Mouse (Mus musculus) liver, embryonic 15.5 days (tissue): ENCODE results near the gene Insm1. TPM values are rescaled to one million over a fixed set of nuclear protein-coding genes. Genes with fewer than 3 reads are reported as not detected.
A peak's percentile ranks its signal among the peaks of the same experiment; 100 is the strongest.

ENCODE experiments used
- ATAC-seq: fragments of 200-750 bp; cut with Nextera tagmentation; 2 replicates; pipeline ENCODE4 v1.8.0; 2017; ENCODE audit warnings: moderate number of reproducible peaks, mild to moderate bottlenecking, moderate library complexity; ENCODE audit not compliant: insufficient read depth
- H3K27ac ChIP-seq: fragments of 300-500 bp; sonication (generic); replicated peaks from 2 replicates; pipeline ENCODE4 v1.5.1; 2015; ENCODE audit warnings: mild to moderate bottlenecking, inconsistent platforms
- H3K27me3 ChIP-seq: fragments of 300-500 bp; sonication (generic); 2 replicates; pipeline ENCODE4 v1.6.1; 2015; ENCODE audit warnings: mild to moderate bottlenecking, inconsistent platforms
- H3K36me3 ChIP-seq: fragments of 300-500 bp; sonication (generic); replicated peaks from 2 replicates; pipeline ENCODE4 v1.6.1; 2015; ENCODE audit warnings: moderate library complexity, mild to moderate bottlenecking, inconsistent platforms
- H3K4me1 ChIP-seq: fragments of 300-500 bp; sonication (generic); replicated peaks from 2 replicates; pipeline ENCODE4 v1.6.1; 2015; ENCODE audit warnings: inconsistent platforms
- H3K4me2 ChIP-seq: fragments of 300-500 bp; sonication (generic); 2 replicates; pipeline ENCODE4 v1.6.1; 2015; ENCODE audit warnings: moderate library complexity, mild to moderate bottlenecking, inconsistent platforms
- H3K4me3 ChIP-seq: fragments of 300-500 bp; sonication (generic); replicated peaks from 2 replicates; pipeline ENCODE4 v1.5.1; 2015; ENCODE audit warnings: mild to moderate bottlenecking, inconsistent platforms
- H3K9ac ChIP-seq: fragments of 300-500 bp; sonication (generic); 2 replicates; pipeline ENCODE4 v1.6.1; 2015; ENCODE audit warnings: moderate library complexity, mild to moderate bottlenecking, inconsistent platforms
- H3K9me3 ChIP-seq: fragments of 300-500 bp; sonication (generic); replicated peaks from 2 replicates; pipeline ENCODE4 v1.6.1; 2016; ENCODE audit warnings: inconsistent platforms
- WGBS: fragments of 180-500 bp; shearing (Covaris S2); methylation state at CpG from one replicate; pipeline ENCODE4 v1.1.7; 2015; ENCODE audit warnings: mixed read lengths; ENCODE audit not compliant: insufficient replicate concordance; 5-methylcytosine and 5-hydroxymethylcytosine counted together
- polyA plus RNA-seq: library from polyadenylated mRNA; unstranded; fragments of >200 nt; fragmentation: Nextera tagmentation; extraction: Ambion mirVana; gene quantifications from 2 replicates; pipeline ENCODE4 v1.2.1, GENCODE M21; 2015

Insm1 gene
- polyA plus RNA-seq, 1 experiment from 2014 or later, result not detected

DNA sequence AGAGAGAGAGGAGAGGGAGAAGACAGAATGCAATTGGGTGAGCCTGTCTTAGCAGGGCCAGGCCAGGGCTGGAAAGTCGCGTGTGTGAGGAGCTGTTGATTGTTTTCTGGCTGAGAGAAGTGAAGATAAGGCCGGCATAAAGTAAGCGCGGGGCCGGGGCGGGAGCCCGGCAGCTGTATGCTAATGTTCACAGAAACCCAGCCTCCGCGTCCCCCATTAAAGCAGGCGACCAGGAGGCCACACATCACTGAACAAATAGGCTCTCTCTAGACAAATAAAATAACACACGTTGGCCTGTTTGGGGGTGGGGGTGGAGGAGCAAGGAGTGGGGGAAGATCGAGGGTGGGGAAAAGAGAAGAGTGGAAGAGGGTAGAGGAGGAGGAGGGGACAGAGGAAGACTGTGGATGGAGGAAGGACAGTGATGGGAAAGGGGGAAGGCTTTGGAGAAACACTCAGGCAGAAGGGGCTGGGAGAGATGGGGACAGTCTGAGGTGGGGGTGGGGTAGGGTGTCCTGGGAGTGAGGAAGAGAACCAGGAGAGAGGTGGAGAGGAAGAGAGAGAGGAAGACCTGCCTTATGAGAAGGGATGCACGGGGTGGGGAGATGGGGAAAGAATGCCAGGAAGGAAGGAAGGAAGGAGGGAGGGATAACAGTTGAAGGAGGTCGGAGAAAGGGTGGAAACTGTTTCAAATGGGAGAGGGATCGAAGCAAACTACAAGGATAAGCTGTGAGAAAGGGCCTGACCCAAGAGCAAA is 4.3 kb upstream of the Insm1 start:
- Histone ChIP-seq H3K4me2 (no peak overlapping the region), H3K4me3 (no peak overlapping the region), H3K9ac (no peak overlapping the region), H3K9me3 (no peaks in the 10 kb centered on the region), H3K36me3 (no peaks in the 10 kb centered on the region), H3K27me3 (peaks cover 83% of the 10 kb centered on the region), H3K27ac (no peak overlapping the region), H3K4me1 (peaks cover 17% of the 10 kb centered on the region)
- no peak for ATAC-seq
- 2% methylated on average over 16 of the region's 16 CpGs for WGBS

DNA sequence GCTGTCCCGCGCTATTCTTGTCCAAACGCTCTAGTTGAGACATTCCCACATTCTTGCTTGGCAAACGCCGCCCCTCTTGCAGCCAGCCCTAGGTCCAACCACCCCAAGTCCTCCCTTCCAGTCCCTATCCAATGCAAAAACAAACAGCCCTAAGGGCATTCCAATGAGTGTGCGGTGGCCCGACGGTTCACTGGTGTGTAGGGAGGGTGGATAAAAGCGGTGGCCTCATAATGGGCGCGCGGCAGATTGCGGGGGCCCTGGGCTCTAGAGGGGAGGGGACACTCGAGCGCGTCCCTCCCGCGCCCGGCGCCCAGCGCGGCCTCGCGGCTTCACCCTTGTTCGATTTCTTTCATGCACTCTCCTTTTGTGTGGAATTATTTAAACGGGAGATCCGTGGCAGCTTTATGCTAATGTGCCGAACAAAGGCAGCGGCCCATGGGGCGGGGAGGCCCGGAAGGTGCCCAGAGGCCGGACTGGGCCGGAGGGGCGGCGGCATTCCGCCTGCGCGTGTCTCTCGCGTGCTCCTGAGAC is 3.5 kb upstream of the Insm1 start:
- Histone ChIP-seq H3K9me3 (no peaks in the 10 kb centered on the region), H3K27me3 (peaks cover 87% of the 10 kb centered on the region), H3K4me2 (peak overlapping the region; percentile 37; the same call in 1 of the 2 replicates), H3K9ac (no peak overlapping the region), H3K36me3 (no peaks in the 10 kb centered on the region), H3K4me1 (peaks cover 22% of the 10 kb centered on the region), H3K27ac (no peak overlapping the region), H3K4me3 (no peak overlapping the region)
- ATAC-seq, result no peak
- WGBS, result 5% methylated on average over 40 of the region's 40 CpGs

DNA sequence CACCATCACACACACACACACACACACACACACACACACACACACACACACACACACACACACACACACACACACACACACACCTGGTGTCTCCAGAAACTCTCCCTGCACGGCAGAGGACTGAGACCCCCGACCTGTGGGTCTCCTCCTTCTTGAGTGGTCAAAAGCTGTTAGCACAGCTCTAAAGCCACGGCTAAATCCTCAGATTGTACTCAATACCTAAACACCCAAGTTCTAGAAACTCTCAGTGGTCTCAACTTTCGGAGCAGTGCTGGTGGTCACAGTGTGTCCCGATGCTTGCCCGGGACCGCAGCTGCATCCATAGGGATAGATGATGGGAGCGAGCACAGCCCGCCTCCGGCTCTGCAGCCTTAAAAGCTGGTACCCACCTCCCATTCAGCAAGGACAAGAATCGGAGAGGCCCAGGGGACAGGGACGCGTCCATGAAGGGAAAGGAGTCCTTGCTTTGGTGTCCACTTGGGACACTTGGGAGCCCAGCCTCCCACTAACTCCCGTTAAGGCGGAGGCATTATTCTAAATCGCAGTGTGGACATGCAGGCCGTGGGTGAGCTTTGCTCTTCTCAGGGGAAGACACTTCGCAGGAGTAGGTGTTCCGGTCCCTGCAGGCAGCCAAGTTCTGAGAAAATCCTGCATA is 2.7 kb upstream of the Insm1 start:
- H3K27ac ChIP-seq, result no peak overlapping the region
- 5% methylated on average over 19 of the region's 19 CpGs for WGBS
- no peak overlapping the region for H3K9ac ChIP-seq
- no peak overlapping the region for H3K4me3 ChIP-seq
- peaks cover 94% of the 10 kb centered on the region for H3K27me3 ChIP-seq
- no peak overlapping the region for H3K4me2 ChIP-seq
- H3K9me3 ChIP-seq, result no peaks in the 10 kb centered on the region
- ATAC-seq, result no peak
- H3K36me3 ChIP-seq, result no peaks in the 10 kb centered on the region
- peaks cover 22% of the 10 kb centered on the region for H3K4me1 ChIP-seq

DNA sequence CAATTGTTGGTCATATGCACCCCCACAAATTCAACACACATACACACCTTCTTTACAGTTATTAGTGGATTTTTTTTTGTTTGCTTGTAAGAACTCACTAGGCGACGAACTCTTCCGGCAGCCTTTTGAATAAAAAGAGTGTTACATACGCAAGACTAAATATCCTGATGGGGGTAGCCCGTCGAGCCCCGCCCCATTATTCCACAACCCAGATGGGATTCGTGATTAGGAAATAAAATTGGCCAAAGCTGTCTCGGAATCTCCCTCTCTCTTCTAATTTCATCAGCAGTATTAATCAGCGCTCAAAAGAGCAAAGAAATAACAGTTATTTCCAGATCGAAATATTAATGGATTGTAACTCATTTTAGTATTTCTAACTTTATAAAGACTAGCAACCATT is 1.9 kb upstream of the Insm1 start:
- Histone ChIP-seq H3K27ac (no peak overlapping the region), H3K27me3 (peaks cover 98% of the 10 kb centered on the region), H3K4me3 (no peak overlapping the region), H3K36me3 (no peaks in the 10 kb centered on the region), H3K9ac (no peak overlapping the region), H3K4me1 (peaks cover 22% of the 10 kb centered on the region), H3K9me3 (no peaks in the 10 kb centered on the region), H3K4me2 (no peak overlapping the region)
- 13% methylated on average over 11 of the region's 11 CpGs for WGBS
- no peak for ATAC-seq

DNA sequence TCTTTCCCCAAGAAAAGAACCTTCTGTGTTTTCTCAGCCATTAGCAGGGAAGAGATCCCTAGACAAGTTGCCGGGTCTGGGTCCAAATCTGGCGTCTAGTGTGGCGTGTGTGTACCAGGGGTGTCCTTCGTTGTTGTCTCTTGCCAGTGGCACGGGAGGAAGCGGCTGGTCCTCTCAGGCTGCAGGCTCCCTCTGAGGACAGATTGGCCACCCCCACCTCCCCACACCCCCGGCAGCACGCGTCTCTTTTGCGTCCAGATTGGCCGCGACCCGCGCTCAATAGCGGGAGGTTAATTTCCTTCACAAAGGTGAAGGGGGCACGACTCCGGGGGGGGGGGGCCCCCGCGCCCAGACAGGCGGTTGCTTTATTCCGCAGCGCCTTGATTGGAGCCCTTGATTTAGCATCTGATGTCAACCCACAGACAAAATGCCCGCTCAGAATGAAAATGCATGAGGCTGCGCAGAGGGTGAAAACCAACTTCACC is 1.1 kb upstream of the Insm1 start:
- ATAC-seq, result no peak
- peaks cover 98% of the 10 kb centered on the region for H3K27me3 ChIP-seq
- H3K4me3 ChIP-seq, result peak overlapping the region; percentile 45; the same call in 1 of the 2 replicates
- no peak overlapping the region for H3K27ac ChIP-seq
- no peaks in the 10 kb centered on the region for H3K9me3 ChIP-seq
- H3K4me2 ChIP-seq, result no peak overlapping the region
- no peak overlapping the region for H3K9ac ChIP-seq
- WGBS, result 2% methylated on average over 24 of the region's 24 CpGs
- H3K4me1 ChIP-seq, result peaks cover 22% of the 10 kb centered on the region
- H3K36me3 ChIP-seq, result no peaks in the 10 kb centered on the region

DNA sequence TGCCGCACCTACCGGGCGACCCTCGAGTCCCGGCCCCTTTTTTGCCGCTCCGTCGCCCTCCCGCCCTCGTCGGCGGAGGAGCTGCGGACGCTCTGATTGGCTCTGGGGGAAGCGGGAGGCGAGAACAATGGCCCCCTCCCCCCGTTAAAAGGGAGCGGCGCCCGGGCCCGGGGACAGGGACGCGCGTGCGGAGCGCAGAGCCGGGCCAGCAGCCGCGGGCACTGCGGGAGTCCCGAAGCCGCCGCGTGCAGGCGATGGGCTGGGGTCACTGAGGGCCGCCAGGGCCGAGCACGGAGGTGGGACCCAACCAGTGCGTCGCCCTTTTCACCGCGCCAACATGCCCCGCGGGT is 183 bp downstream of the Insm1 start:
- Histone ChIP-seq H3K27ac (no peak overlapping the region), H3K4me1 (peaks cover 22% of the 10 kb centered on the region), H3K9ac (no peak overlapping the region), H3K4me2 (peak overlapping the region; percentile 67), H3K9me3 (no peaks in the 10 kb centered on the region), H3K36me3 (no peaks in the 10 kb centered on the region), H3K4me3 (peak overlapping the region; percentile 45), H3K27me3 (peaks cover 98% of the 10 kb centered on the region)
- ATAC-seq, result no peak
- under 1% methylated on average over 43 of the region's 44 CpGs for WGBS

DNA sequence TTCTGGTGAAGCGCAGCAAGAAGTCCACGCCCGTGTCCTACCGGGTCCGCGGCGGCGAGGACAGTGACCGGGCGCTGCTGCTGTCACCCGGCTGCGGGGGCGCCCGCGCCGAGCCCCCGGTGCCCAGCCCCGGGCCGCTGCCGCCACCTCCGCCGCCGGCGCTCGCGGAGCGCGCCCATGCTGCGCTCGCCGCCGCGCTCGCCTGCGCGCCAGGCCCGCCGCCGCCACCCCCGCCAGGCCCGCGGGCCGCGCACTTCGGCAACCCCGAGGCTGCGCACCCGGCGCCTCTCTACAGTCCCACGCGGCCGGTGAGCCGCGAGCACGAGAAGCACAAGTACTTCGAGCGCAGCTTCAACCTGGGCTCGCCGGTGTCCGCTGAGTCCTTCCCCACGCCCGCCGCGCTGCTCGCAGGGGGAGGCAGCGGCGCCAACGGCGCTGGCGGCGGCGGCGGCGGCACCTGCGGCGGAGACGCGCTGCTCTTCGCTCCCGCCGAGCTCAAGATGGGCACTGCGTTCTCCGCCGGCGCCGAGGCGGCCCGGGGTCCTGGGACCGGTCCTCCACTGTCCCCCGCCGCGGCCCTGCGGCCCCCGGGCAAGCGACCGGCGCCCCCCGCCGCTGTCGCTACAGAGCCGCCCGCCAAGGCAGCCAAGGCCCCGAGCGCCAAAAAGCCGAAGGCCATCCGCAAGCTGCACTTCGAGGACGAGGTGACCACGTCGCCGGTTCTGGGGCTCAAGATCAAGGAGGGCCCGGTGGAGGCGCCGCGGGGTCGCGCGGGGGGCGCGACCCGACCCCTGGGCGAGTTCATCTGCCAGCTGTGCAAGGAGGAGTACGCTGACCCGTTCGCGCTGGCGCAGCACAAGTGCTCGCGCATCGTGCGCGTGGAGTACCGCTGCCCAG is 806 bp downstream of the Insm1 start:
- ATAC-seq, result no peak
- Histone ChIP-seq H3K4me1 (peaks cover 22% of the 10 kb centered on the region), H3K4me2 (peak overlapping the region; percentile 67), H3K36me3 (no peaks in the 10 kb centered on the region), H3K9ac (no peak overlapping the region), H3K27me3 (peaks cover 99% of the 10 kb centered on the region), H3K4me3 (peak overlapping the region; percentile 45), H3K9me3 (no peaks in the 10 kb centered on the region), H3K27ac (no peak overlapping the region)
- under 1% methylated on average over 117 of the region's 133 CpGs for WGBS

DNA sequence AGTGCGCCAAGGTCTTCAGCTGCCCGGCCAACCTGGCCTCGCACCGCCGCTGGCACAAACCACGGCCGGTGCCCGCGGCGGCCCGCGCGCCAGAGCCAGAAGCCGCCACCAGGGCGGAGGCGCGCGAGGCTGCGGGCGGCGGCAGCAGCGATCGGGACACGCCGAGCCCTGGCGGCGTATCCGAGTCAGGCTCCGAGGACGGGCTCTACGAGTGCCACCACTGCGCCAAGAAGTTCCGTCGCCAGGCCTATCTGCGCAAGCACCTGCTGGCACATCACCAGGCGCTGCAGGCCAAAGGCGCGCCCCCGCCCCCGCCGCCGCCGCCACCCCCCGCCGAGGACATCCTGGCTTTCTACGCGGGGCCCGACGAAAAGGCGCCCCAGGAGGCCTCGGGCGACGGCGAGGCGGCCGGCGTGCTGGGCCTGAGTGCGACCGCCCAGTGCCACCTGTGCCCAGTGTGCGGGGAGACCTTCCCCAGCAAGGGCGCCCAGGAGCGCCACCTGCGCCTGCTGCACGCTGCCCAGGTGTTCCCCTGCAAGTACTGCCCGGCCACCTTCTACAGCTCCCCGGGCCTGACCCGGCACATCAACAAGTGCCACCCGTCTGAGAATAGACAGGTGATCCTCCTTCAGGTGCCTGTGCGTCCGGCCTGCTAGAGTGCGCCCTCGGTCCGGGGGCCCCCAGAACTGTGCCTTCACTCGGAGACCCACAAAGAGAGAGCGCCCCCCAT is 1.6 kb downstream of the Insm1 start:
- WGBS, result 1% methylated on average over 74 of the region's 75 CpGs

DNA sequence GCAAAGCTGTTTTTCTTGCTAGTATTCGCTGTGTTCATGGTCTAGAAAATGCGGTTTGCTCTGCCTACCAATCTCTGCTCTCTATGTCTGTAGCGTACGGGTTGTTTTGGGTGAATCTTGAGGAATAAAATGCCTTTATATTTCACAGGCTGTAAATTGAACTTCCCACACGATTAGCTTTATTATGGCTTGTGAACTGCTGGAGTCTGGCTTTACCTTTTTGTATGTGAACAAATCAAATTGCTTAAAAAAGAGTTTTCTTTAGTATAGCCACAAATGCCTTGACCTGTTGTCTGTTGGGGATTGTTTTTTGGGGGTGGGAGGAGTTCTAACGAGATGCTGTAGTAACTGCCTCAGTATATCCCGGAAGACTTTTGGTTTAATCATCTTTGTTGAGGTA is 2.4 kb downstream of the Insm1 start:
- Histone ChIP-seq H3K9ac (no peak overlapping the region), H3K9me3 (no peaks in the 10 kb centered on the region), H3K27me3 (peaks cover 98% of the 10 kb centered on the region), H3K4me2 (no peak overlapping the region), H3K4me3 (no peak overlapping the region), H3K4me1 (peaks cover 17% of the 10 kb centered on the region), H3K36me3 (no peaks in the 10 kb centered on the region), H3K27ac (no peak overlapping the region)
- WGBS, result 15% methylated on average over 7 of the region's 7 CpGs
- ATAC-seq, result no peak

More for the DNA sequence above, 1.6 kb downstream of the Insm1 start:
- no peak overlapping the region for H3K27ac ChIP-seq
- H3K27me3 ChIP-seq, result peaks cover 99% of the 10 kb centered on the region
- no peak overlapping the region for H3K9ac ChIP-seq
- peak overlapping the region; percentile 67 for H3K4me2 ChIP-seq
- H3K4me3 ChIP-seq, result peak overlapping the region; percentile 45
- H3K9me3 ChIP-seq, result no peaks in the 10 kb centered on the region
- H3K36me3 ChIP-seq, result no peaks in the 10 kb centered on the region
- H3K4me1 ChIP-seq, result peaks cover 19% of the 10 kb centered on the region
- no peak for ATAC-seq

DNA sequence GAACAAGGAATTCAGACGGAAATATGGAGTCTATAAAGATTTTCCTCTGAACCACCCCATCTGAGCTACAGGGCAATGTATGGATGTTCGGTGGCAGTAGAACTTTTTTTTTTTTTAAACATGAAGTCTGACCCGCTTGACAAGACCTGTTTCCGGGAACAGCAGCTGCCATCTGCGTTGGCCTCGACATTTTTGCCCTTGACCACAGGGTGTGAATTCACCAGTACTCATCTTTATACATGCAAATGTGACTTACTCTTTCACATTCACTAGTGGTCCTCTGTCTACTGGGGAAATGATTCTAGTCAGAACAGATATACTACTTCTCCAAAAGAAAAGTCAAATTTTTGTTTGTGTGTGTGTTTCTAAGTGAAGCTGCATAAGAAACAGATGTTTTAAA is 4.1 kb downstream of the Insm1 start:
- H3K4me2 ChIP-seq, result no peak overlapping the region
- peaks cover 17% of the 10 kb centered on the region for H3K4me1 ChIP-seq
- no peak overlapping the region for H3K27ac ChIP-seq
- H3K9ac ChIP-seq, result no peak overlapping the region
- no peaks in the 10 kb centered on the region for H3K9me3 ChIP-seq
- no peaks in the 10 kb centered on the region for H3K36me3 ChIP-seq
- no peak overlapping the region for H3K4me3 ChIP-seq
- ATAC-seq, result no peak
- 11% methylated on average over 6 of the region's 6 CpGs for WGBS
- H3K27me3 ChIP-seq, result peaks cover 83% of the 10 kb centered on the region
